Mouse (Mus musculus) stomach, postnatal 0 days (tissue): ENCODE measurements around the gene Ntrk1. TPM values are rescaled to one million over a fixed set of nuclear protein-coding genes. Genes with fewer than 3 reads are reported as not detected.

Experiments used
- ATAC-seq: fragments of 200-750 bp; cut with Nextera tagmentation; 2 replicates; pipeline ENCODE4 v1.8.0; 2017; ENCODE audit not compliant: low FRiP score, low TSS enrichment
- DNase-seq: peaks from one replicate; pipeline ENCODE4 v3.0.0-alpha.2; 2016; ENCODE audit warnings: low spot score
- H3K27ac ChIP-seq: fragments of 300-500 bp; sonication (generic); replicated peaks from 2 replicates; pipeline ENCODE4 v1.5.1; 2014; ENCODE audit warnings: mild to moderate bottlenecking, control low read depth
- H3K27me3 ChIP-seq: fragments of 300-500 bp; sonication (generic); 2 replicates; pipeline ENCODE4 v1.6.1; 2014; ENCODE audit warnings: low read length; ENCODE audit not compliant: control insufficient read depth, insufficient read depth
- H3K36me3 ChIP-seq: fragments of 300-500 bp; sonication (generic); 2 replicates; pipeline ENCODE4 v1.6.1; 2014; ENCODE audit warnings: low read length, mixed read lengths; ENCODE audit not compliant: control insufficient read depth, insufficient read depth
- H3K4me1 ChIP-seq: fragments of 300-500 bp; sonication (generic); replicated peaks from 2 replicates; pipeline ENCODE4 v1.6.1; 2014; ENCODE audit warnings: antibody characterized with exemption; ENCODE audit not compliant: control insufficient read depth, insufficient read depth
- H3K4me2 ChIP-seq: fragments of 300-500 bp; sonication (generic); replicated peaks from 2 replicates; pipeline ENCODE4 v1.6.1; 2014; ENCODE audit warnings: low read depth, mild to moderate bottlenecking, control low read depth, moderate library complexity
- H3K4me3 ChIP-seq: fragments of 300-500 bp; sonication (generic); 2 replicates; pipeline ENCODE4 v1.5.1; 2014; ENCODE audit warnings: low read depth, low read length, control low read depth
- H3K9ac ChIP-seq: fragments of 300-500 bp; sonication (generic); 2 replicates; pipeline ENCODE4 v1.6.1; 2014; ENCODE audit warnings: mild to moderate bottlenecking, low read length, control low read depth, mixed read lengths
- H3K9me3 ChIP-seq: fragments of 300-500 bp; sonication (generic); 2 replicates; pipeline ENCODE4 v1.6.1; 2016; ENCODE audit warnings: low read length; ENCODE audit not compliant: control insufficient read depth
- CTCF ChIP-seq: IDR thresholded peaks from 2 replicates; pipeline ENCODE4 v1.5.1; 2016; ENCODE audit warnings: antibody characterized with exemption, low read depth, mild to moderate bottlenecking, moderate library complexity
- EP300 ChIP-seq: optimal IDR thresholded peaks from 2 replicates; pipeline ENCODE3; 2016; ENCODE audit warnings: antibody characterized with exemption
- WGBS: fragments of 180-500 bp; shearing (Covaris S2); extraction: QIAGEN DNeasy Blood & Tissue Kit; methylation state at CpG from one replicate; pipeline ENCODE4 v1.1.7; 2014; 5-methylcytosine and 5-hydroxymethylcytosine counted together
- polyA plus RNA-seq: library from polyadenylated mRNA; unstranded; fragments of >200 nt; fragmentation: Nextera tagmentation; extraction: Ambion mirVana; gene quantifications from 2 replicates; pipeline ENCODE4 v1.2.1, GENCODE M21; 2015

Gene Ntrk1
- polyA plus RNA-seq, 1 experiment from 2014 or later = 0.41 TPM

DNA sequence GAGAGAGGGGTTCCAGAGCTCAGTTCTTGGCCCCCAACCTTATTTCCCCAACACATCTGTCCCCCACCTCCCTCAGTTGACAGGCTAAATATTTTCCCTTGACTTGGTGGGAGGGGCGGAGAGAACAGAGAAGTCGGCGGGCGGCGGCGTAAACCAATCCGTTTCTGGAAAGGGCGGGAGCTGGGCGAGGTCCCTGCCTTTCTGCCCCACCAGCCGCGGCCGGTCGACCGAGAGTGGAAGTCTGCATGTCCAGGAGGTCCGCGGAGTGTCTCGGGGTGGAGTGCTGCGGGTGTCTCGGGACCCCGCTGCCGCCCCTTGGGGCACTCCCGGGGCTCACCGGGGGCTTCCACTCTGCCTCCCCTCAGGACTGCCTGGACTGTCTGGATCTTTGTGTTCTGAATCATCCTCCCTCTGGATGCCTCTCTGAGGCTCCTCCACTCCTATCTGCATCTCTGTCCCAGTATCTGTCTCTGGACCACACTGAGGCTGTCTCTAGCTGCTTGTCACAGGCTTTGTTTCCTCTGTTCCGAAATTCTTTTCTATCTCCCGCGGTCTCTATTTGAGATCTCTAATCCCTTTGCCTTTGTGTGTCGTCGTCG lies 1.9 kb upstream of the Ntrk1 start, which contains the start of gene Insrr:
Gene Insrr (plus strand): TSS at position 216 of the 599 bp plus-strand sequence.
- peak within 1 kb of the TSS; percentile 40 for H3K4me3 ChIP-seq
- H3K9me3 ChIP-seq = no peaks in the 10 kb centered on the region
- H3K27ac ChIP-seq = no peak within 1 kb of the TSS
- TF ChIP-seq EP300 (no peak), CTCF (no peak)
- peaks cover 10% of the 10 kb centered on the region for H3K27me3 ChIP-seq
- WGBS = 2% methylated on average over 29 of the region's 29 CpGs
- ATAC-seq (peak; percentile 17; the same call in 1 of the 2 replicates), DNase-seq (peak; percentile 57)
- no peaks in the 10 kb centered on the region; the same call in 1 of the 2 replicates for H3K4me1 ChIP-seq
- no peaks in the 10 kb centered on the region for H3K36me3 ChIP-seq
- peak within 1 kb of the TSS; percentile 38; the same call in 1 of the 2 replicates for H3K9ac ChIP-seq
- H3K4me2 ChIP-seq = peak within 1 kb of the TSS; percentile 63

DNA sequence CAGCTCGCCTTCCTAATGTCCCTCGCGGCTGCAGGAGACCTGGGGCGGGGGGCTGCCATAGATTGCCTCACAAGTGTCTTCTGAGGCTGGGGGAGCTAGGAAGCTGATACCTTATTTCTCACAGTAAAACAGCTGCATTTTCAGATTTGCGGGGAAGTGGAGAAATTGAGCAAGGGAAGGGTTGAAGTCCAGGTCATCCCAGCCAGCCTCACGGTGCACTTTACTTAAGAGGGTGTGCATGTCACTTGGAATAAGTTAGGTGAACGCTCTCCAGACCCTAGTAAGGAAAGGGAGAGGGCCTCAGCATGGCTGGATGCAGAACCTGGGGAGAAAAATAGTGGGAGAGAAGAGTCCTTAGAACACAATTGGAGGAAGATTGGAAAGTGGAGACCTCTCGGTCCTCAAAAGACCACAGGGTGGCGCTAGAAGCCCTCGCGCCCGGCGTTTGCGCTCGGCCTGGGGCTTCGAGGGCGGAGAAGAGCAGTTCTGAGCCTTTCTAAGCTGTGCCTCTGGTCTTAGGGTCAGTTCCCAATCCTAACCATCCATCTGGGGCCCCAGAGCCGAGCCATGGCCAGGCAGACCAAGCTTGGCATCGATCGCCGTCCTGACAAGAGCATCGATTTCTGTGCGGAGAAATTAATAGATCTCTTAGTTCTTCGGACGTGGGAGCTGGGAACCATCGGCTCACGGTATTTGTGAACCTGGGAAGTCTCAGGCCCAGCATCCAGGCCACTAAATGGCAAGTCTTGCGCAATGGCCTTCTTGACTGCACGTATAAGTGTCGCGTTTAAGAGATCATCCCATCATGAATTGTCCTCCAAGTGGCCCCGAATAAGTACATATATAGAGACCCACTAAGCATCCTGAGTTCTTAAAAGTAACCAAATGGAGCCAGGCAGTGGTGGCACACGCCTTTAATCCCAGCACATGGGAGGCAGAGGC lies 645 bp upstream of the Ntrk1 start:
- H3K27ac ChIP-seq = no peak overlapping the region
- peak overlapping the region; percentile 39 for H3K4me2 ChIP-seq
- H3K27me3 ChIP-seq = peaks cover 14% of the 10 kb centered on the region
- peak; percentile 84 for TF ChIP-seq CTCF
- no peak for TF ChIP-seq EP300
- no peaks in the 10 kb centered on the region for H3K9me3 ChIP-seq
- no peaks in the 10 kb centered on the region for H3K36me3 ChIP-seq
- peak; percentile 74 for DNase-seq
- H3K9ac ChIP-seq = no peak overlapping the region
- 16% methylated on average over 33 of the region's 33 CpGs for WGBS
- H3K4me3 ChIP-seq = peak overlapping the region; percentile 25
- H3K4me1 ChIP-seq = no peaks in the 10 kb centered on the region; the same call in 1 of the 2 replicates
- peak; percentile 27; the same call in 1 of the 2 replicates for ATAC-seq

DNA sequence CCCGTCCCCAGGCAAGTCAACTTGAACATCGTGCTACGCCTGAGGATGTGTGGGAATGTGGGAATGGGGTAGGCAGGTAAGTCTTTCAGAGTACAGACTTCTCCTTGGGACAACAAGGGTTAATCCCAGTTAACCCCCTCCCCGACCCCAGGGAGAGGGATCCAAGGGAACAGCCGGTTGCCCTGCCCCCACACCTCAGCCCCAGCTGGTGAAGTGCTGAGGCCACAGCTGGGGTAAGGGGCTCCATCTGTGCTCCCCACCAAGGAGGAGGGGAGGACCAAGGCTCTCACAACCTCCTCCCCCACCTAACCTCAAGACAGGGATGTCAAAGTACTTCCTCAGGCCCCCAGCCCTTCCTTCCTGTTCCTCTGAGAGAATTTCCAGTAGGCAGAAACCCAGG lies 5.2 kb downstream of the Ntrk1 start:
- no peak overlapping the region for H3K4me3 ChIP-seq
- TF ChIP-seq EP300 (no peak), CTCF (no peak)
- no peak for DNase-seq
- no peak for ATAC-seq
- H3K27me3 ChIP-seq = 0 out of 2 replicates have a peak, but pooled peaks cover 10% of the 10 kb centered on the region
- H3K4me1 ChIP-seq = no peaks in the 10 kb centered on the region
- 41% methylated on average over 5 of the region's 5 CpGs for WGBS
- H3K4me2 ChIP-seq = no peak overlapping the region
- no peaks in the 10 kb centered on the region for H3K36me3 ChIP-seq
- no peak overlapping the region for H3K27ac ChIP-seq
- H3K9me3 ChIP-seq = no peaks in the 10 kb centered on the region
- H3K9ac ChIP-seq = no peak overlapping the region

DNA sequence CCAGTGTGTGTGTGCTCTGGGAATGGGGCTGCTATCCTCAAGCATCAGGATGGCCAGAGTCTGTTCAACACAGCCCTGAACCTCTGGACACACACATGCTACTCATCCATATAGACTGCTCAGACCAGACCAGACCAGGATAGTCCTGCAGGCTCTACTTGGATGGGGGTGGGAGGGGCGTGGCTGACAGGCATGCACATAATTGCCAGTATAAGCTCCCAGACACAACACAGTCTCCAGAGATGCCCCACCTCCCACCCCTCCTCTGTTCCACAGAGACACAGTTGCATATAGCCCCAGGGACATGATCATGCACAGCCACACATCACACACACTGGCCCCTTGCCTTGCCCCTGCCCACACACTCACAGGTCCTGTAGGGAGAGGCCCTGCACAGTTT lies 5.7 kb downstream of the Ntrk1 start:
- ATAC-seq = no peak
- TF ChIP-seq EP300 (no peak), CTCF (no peak)
- Histone ChIP-seq H3K36me3 (no peaks in the 10 kb centered on the region), H3K4me2 (no peak overlapping the region), H3K9ac (no peak overlapping the region), H3K27ac (no peak overlapping the region), H3K9me3 (no peaks in the 10 kb centered on the region), H3K27me3 (0 out of 2 replicates have a peak, but pooled peaks cover 10% of the 10 kb centered on the region), H3K4me1 (no peaks in the 10 kb centered on the region), H3K4me3 (no peak overlapping the region)
- 63% methylated on average over 1 of the region's 1 CpGs for WGBS
- DNase-seq = no peak

DNA sequence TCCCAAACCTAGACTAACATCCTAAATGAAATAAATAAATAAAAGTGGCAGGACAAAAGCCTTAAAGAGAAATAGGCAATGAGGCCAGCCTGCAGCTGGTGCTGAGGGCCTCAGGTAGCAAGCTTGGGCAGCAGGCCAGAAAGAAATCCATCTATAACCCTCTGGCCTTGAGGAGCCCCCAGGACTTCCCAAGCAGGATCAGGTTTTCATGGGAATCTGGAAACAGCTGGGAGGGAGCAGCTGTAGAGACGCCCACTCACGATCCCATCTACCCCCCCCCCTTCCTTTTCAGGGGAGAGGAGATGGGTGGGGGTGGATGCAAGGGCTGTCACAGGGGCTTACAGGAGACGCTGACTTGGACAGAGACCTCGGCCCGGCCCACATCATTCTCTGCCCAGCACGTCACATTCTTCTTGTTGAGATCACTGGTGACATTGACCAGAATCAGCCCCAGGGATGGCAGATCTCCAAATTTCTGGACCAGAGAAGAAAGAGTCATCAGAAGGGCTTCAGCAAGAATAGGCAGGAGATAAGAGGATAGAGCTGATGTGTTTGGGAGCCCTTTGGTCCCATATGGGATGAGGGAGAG lies 9.2 kb downstream of the Ntrk1 start:
- WGBS = 31% methylated on average over 6 of the region's 6 CpGs
- H3K9ac ChIP-seq = no peak overlapping the region
- no peak for ATAC-seq

More for the DNA sequence above, 9.2 kb downstream of the Ntrk1 start:
- H3K27ac ChIP-seq = no peak overlapping the region
- 0 out of 2 replicates have a peak, but pooled peaks cover 4% of the 10 kb centered on the region for H3K27me3 ChIP-seq
- no peak overlapping the region for H3K4me3 ChIP-seq
- no peak for TF ChIP-seq CTCF
- TF ChIP-seq EP300 = no peak
- H3K36me3 ChIP-seq = no peaks in the 10 kb centered on the region
- H3K9me3 ChIP-seq = no peaks in the 10 kb centered on the region
- H3K4me1 ChIP-seq = no peaks in the 10 kb centered on the region
- DNase-seq = no peak
- no peak overlapping the region for H3K4me2 ChIP-seq
